Mouse (Mus musculus) cerebellum, postnatal 10 days (tissue): ENCODE measurements at regions not wholly inside any gene's neighbourhood (a gene's known extent, or its start where the extent isn't known, plus 50 kb on each side); places are given as distances from the start of the nearest gene placed in this dataset.

Source experiments
- DNase-seq, 2 experiments: peaks; one replicate each; pipeline ENCODE4 v3.0.0; 2021; ENCODE audit warnings: mixed read lengths in 2 of 2

- DNase-seq = no peak
These were observed 134.9 kb upstream of the Pgrmc2 start for GRCm38 (mm10) chr3:41217770-41218169.

DNA sequence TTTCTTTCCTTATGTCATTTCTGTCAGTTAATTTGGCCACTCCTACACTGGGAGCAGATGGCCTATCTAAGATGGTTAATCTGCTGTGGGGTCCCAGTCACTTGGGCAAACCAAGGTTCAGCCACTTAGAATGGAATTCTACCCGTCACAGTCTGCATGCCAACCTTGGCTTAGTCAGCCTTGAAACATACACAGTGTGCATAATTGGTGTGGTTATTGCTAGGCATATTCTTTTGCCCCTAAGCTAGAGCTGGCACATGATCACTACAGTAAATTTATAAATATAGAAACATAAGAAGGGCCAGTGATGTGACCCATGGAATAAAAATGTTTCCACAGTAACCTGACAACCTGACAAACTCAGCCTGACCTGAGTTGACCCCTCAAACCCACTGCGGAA is 130.7 kb upstream of the Pgrmc2 start:
- no peak for DNase-seq

DNA sequence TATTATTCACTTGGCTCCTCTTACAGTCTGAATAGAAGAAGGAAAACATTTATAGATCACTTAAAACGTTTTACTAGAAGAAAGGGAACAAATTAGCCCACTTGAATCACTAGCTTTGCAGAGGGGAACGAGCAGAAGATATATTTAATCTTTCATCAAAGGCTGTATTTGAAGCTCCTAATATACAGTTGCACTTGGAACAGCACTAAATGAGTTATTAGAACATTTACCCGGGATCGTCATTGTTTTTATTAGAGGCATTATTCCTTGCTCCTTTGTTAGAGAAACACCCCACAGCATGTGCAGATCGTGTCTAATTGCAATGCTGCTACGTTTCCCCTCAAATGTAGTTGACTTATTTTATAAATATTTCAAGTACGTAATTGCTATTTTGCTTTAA is 127.5 kb upstream of the Pgrmc2 start:
- DNase-seq = no peak

GRCm38 (mm10) chr3:41202895-41203294 is 120.0 kb upstream of the Pgrmc2 start:
- DNase-seq = no peak

DNA sequence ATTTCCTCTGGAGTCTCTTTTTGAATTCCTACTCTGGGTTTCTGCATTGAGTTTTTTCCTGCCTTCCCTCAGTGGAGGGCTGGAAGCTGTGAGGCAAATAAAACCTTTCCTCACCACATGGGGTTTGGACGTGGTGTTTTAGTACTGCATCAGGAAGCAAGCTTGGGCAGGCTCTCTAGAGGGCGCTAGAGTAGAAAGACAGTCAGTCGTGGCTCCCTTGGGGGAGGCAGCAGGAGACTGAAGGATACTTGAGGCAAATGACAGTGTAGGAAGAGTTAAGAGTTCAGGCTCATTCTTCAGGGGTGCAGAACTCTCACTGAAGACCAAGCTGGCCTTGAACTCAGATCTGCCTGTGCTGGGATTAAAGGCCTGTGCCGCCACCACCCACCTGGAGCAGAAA is 118.9 kb upstream of the Pgrmc2 start:
- DNase-seq = peak in 1 of 2 experiments; percentile 28

DNA sequence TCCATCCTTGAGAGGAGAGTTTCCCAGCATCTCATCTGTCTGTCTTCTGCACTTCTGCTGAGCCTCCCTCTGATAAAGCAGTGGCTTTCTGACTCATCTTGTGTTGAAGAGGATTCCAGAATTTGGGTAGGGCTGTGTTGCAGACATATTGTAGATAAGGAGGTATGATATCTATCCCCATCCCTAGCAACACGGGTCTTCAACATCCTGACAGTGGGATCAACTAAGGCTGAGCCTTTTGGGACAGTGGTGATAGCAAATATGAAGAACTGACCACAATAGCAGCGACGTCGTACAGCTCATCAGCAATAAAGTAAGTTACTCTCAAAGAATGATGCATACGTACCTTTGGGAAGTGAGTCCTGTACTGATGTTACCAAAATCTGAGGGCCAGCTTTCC is 117.2 kb upstream of the Pgrmc2 start:
- no peak for DNase-seq

GRCm38 (mm10) chr3:41198216-41198976 is 115.5 kb upstream of the Pgrmc2 start:
- DNase-seq = peak; percentile 88 to 91

- DNase-seq = peak; percentile 99
These were observed 112.5 kb upstream of the Pgrmc2 start for GRCm38 (mm10) chr3:41195113-41195975.

- peak in 1 of 2 experiments; percentile 15 for DNase-seq
These were observed 111.7 kb upstream of the Pgrmc2 start for GRCm38 (mm10) chr3:41194311-41195112.

DNA sequence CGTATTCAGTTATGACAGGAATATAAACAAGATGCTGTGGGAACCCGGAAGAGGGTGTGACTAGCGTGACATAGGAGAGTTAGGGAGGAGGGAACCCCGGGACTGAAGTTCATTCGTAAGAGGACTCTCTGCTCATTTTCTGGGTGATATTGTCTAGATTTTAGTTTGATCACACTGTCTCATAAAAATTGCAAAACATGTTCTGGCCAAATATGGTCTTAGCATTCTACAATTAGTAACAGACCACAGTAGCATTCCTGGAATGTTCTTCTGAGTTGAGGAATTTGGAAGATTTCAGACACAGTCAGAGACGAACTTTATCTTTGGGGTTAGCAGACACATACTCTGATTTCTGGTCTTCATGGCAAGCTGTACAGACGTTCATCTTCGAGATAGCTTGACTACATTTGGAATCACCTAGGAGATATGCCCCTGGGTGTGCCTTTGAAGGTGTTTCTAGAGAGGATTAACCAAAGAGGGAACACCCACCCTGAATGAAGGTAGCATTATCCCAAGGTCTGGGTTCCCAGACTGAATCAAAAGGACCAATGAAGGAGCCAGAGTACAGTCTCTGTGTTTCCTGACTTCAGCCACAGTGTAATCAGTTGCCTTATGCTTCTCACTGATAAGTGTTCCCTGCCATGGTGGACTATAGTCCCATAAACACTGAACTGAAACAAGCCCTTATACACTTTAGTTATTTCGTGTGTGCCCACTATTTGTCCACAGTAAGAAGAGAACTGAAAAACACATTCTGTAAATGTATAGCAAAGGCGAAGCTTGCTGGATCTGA is 102.7 kb upstream of the Pgrmc2 start:
- DNase-seq = no peak

- no peak for DNase-seq
These were observed 101.5 kb upstream of the Pgrmc2 start for GRCm38 (mm10) chr3:41184375-41184774.

DNA sequence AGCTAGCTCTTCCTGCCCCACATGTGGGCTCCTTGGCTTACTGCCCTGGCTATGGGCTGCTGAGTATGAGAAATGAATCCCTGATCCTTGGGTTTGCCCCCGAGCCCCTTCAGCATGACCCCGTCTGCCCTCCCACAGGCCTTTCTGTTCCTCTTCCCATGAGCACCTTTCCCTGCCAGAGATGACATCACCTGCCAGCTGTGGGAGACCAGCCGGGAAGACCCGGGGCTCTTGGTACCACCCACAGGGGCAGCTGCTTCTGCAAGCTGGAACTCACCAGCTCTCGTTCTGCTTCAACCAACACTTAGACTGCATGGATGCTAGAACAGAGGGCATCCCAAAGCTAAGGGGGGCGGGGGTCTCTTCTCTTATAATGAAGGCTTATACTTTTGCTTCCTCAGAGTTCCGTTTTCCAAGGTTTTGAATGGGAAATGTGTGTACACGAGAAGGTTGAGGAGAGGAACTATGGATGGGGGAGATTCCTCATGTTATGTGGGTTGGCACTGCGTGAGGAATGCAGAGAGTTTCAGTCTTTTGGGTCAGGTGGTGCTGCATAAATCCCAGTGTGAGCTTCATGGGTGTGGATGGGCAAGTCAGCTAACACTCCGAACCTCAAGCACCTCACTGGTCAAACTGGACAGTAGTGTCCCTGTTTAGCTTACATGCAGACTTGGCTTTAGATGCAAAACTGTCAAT is 100.2 kb upstream of the Pgrmc2 start:
- DNase-seq = peak; percentile 39 to 49

DNA sequence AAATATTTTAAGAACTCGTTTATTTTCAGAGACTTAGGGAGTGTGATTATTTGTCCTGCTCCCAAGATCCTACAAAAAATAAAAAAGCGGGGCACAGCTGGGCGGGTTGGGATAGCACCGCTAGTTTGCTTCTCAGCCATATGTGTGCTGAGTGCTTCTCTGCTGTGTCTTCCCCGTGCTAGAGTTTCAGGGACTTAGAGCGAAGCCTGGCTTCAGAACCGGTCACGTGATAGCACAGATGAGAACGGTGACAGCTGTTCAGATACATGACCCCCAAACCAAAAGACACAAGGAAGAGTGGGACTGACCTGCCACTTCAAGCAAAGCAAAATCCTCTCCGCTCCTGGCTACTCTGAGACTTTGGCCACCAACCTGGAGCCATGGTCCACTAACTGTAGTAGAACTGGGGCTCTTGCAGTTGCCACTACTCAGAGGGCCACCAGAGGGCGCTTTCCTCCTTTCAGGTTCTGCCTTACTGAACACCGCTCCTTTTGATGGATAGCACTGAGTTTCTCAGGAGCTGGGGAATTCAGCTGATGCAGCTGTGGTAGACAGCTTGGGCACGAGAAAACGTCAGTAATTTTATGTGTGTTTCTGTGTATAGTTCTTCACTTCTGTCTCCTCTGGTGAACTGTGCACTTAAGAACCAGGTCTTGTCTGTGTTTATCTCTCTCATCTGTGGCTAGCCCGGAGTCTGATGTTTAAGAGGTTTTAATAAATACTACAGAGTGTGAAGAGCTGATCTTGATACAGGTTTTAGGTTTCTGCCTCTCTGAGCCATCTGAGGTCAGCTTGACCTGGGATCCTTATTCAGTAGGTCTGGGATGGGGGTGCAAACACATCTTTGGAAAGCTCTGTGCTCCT is 99.4 kb upstream of the Pgrmc2 start:
- peak; percentile 94 to 96 for DNase-seq

DNA sequence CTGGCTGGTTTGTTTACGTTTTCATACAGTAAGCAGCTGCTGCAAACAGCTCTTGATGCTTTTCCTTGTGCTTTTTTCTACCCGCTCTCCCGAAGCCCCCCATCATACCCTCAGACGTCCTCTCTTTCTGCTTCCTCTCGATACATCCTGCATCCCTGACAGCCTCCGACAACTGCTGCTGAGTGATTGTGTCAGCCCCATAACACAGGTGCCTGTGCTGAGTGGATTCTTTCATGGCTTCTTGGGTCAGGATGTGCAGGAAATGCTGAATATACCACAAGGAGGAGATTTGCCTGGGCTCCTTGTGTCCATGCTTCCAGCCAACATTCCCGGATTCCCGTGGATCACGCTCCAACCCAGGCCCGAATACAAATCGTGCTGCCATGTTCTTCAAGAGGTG is 98.6 kb upstream of the Pgrmc2 start:
- DNase-seq = no peak

DNA sequence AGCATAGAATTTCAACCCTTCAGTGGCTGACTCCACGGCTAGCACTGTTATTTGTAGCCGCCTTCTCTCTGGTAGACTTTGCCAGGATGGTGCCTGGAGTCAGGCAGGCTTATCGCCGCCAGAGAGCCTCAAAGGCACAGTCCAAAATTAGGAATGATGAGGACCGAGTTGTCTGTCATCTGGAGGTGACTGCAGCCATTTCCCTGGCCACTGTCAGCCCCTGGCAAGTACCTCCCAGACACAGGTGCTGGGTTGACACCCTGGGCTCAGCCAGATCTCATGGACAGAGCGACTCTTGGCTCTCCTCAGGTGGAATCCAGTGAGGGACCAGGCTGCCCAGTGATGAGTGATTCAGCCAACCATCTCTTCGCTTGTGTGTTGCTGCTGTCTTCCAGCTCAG is 98.1 kb upstream of the Pgrmc2 start:
- no peak for DNase-seq

DNA sequence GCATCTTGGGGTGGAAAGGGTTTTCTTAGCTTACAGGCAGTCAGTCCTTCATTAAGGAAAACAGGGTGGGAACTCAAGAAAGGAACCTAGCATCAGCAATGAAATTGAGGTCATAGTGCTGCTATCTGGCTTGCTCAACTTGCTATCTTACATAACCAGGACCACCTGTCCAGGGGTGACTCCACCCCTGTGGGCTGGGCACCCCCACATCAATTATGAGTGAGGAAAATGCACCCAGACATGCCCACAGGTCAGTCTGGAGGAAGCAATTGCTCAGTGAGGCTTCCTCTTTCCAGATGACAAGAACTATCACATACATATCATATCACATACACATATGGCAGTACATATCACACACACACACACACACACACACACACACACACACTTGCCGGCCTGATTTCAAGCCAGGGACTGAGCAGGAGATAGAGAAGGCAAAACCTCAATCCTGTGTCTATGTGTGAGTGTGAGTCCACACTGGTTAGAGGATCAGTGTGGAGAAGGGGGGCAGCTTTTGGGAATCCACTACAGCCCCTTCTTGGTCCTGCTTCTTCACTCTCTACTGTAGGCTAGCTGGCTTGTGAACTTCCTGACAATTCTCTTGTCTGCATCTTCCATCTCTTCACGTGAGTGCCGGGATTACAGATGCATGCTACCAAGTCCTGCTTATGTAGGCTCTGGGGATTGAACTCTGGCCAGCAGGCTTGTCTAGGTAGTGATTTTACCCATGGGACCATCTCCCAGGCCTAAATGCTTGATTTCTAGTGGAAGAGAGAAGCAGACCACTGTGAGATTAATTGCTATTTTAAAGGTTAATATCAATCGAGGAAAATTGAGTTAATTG is 96.4 kb upstream of the Pgrmc2 start:
- no peak for DNase-seq

DNA sequence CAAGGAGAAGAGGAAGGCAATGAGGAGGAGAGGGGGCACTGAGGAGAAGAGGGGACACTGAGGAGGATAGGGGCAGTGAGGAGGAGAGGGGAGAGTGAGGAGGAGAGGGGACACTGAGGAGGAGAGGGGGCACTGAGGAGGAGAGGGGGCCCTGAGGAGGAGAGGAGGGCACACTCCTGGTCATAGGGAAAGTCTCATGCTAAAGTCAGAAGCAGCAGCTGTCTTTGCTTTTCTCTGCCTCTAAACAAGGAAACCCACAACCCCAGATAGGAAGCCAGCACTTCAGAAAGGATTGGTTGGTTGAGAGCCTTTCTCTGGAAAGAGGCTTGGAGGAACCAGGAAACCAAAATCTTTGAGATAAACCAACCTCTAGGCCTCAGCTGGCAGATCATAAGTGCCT is 94.3 kb upstream of the Pgrmc2 start:
- no peak for DNase-seq

DNA sequence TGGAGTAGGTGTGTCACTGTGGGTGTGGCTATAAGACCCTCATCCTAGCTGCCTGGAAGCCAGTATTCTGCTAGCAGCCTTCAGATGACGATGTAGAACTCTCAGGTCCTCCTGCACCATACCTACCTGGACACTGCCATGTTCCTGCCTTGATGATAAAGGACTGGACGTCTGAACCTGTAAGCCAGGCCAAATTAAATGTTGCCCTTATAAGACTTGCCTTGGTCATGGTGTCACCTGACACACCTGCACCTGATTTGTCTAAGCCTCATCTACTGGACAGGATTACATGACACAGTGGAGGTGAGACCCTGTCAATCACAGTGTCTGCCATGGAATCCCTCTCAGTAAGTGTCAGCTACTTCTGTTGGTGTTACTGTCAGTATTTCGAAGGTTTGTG is 92.5 kb upstream of the Pgrmc2 start:
- no peak for DNase-seq

DNA sequence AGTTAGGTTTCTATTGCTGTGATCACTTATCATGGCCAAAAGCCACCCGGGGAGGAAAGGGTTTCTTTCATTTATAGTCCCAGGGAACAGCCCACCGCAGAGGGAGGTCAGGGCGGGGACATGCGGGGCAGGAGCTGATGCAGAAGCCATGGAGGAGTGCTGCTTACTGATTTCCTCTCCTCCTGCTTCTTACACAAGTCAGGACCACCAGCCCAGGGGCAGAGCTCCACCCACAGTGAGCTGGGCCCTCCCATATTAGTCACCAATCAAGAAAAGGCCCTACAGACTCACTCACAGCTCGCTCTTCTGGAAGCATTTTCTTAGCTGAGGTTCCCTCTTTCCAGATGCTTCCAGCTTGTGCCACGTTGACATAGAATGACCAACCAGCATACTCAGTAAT is 90.7 kb upstream of the Pgrmc2 start:
- DNase-seq = no peak
